Mouse (Mus musculus) heart, embryonic 15.5 days (tissue): ENCODE results near the gene Slc35f2. TPM values are rescaled to one million over a fixed set of nuclear protein-coding genes. Genes with fewer than 3 reads are reported as not detected.

Experiments
- ATAC-seq: fragments of 200-750 bp; cut with Nextera tagmentation; replicated peaks from 2 replicates; pipeline ENCODE4 v1.8.0; 2017; ENCODE audit warnings: low read depth, moderate TSS enrichment; ENCODE audit not compliant: insufficient number of reproducible peaks, insufficient read depth, low FRiP score
- H3K27ac ChIP-seq: fragments of 300-500 bp; sonication (generic); 2 replicates; pipeline ENCODE4 v1.5.1; 2015; ENCODE audit warnings: mild to moderate bottlenecking, inconsistent platforms
- H3K27me3 ChIP-seq: fragments of 300-500 bp; sonication (generic); 2 replicates; pipeline ENCODE4 v1.6.1; 2015; ENCODE audit warnings: inconsistent platforms
- H3K36me3 ChIP-seq: fragments of 300-500 bp; sonication (generic); 2 replicates; pipeline ENCODE4 v1.6.1; 2015; ENCODE audit warnings: mild to moderate bottlenecking, inconsistent platforms
- H3K4me1 ChIP-seq: fragments of 300-500 bp; sonication (generic); replicated peaks from 2 replicates; pipeline ENCODE4 v1.6.1; 2015; ENCODE audit warnings: inconsistent platforms
- H3K4me2 ChIP-seq: fragments of 300-500 bp; sonication (generic); 2 replicates; pipeline ENCODE4 v1.6.1; 2015; ENCODE audit warnings: inconsistent platforms, mild to moderate bottlenecking, moderate library complexity
- H3K4me3 ChIP-seq: fragments of 300-500 bp; sonication (generic); 2 replicates; pipeline ENCODE4 v1.5.1; 2015; ENCODE audit warnings: mild to moderate bottlenecking, inconsistent platforms
- H3K9ac ChIP-seq: fragments of 300-500 bp; sonication (generic); 2 replicates; pipeline ENCODE4 v1.6.1; 2015; ENCODE audit warnings: mild to moderate bottlenecking, inconsistent platforms
- H3K9me3 ChIP-seq: fragments of 300-500 bp; sonication (generic); replicated peaks from 2 replicates; pipeline ENCODE4 v1.6.1; 2016; ENCODE audit warnings: inconsistent platforms
- WGBS: fragments of 180-500 bp; shearing (Covaris S2); methylation state at CpG from one replicate; pipeline ENCODE4 v1.1.7; 2015; ENCODE audit warnings: mixed read lengths; 5-methylcytosine and 5-hydroxymethylcytosine counted together
- polyA plus RNA-seq: library from polyadenylated mRNA; unstranded; fragments of >200 nt; fragmentation: Nextera tagmentation; extraction: Ambion mirVana; gene quantifications from 2 replicates; pipeline ENCODE4 v1.2.1, GENCODE M21; 2015

Slc35f2 gene
- polyA plus RNA-seq, 1 experiment from 2014 or later: 0.39 TPM

DNA sequence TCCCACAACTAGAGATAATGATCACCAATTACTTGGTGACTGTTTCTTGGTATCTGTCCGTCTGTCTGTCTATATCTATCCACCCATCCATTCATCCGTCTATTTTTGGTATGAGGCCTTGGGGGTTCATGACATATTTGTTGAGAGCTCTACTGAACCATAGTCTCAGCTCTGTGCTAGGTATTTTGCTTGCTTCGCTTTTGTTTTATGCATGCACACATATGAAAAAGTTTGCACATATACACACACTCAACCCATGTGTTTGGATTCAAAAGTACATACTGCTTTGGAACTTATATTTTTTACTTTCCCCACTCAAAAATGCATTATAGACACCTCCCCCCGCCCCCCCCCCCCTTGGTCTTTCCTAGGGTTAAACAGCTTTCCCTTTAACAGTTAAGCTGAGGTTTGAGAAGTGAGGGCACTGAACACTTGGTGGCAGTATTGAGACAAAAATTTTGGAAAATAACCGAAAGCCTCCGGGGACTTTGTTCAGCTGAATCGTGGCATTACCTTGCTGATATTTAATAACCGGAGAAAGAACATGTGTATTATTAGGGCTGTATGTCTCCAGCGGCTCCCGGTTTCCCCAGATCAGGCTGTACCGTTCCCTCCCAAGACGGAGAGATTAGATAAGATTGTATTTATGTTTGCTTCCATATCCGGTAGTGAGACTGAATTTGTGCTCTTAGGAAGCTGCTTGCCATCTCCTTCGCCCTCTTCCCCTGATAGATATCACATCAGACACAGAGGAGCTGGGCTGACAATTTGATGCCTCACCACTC, 57.9 kb downstream of the Slc35f2 start:
- Histone ChIP-seq H3K4me3 (peak overlapping the region; percentile 53), H3K27me3 (peaks cover 9% of the 10 kb centered on the region), H3K9ac (peak overlapping the region; percentile 52), H3K36me3 (no peaks in the 10 kb centered on the region), H3K4me1 (peaks cover 10% of the 10 kb centered on the region), H3K4me2 (peak overlapping the region; percentile 81), H3K9me3 (no peaks in the 10 kb centered on the region), H3K27ac (no peak overlapping the region)
- no peak for ATAC-seq
- 12% methylated on average over 14 of the region's 14 CpGs for WGBS

DNA sequence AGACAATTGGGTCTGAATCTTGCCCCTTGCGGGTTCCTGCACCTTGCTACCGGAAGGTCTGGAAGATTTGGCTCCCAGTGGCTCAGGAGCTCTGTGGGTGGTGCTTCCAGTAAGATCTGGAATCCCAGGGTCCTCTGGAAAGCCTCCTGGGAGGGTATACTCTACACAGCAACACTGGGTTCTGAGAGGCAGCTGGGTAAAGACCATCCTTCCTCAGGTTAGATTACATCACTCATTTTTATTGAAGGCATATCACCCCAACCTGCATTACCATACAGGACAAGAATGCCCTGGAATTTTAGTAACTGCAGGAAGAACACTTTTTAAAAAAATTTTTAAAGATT, 58.5 kb downstream of the Slc35f2 start:
- whole genome bisulfite sequencing: 9% methylated on average over 2 of the region's 2 CpGs

DNA sequence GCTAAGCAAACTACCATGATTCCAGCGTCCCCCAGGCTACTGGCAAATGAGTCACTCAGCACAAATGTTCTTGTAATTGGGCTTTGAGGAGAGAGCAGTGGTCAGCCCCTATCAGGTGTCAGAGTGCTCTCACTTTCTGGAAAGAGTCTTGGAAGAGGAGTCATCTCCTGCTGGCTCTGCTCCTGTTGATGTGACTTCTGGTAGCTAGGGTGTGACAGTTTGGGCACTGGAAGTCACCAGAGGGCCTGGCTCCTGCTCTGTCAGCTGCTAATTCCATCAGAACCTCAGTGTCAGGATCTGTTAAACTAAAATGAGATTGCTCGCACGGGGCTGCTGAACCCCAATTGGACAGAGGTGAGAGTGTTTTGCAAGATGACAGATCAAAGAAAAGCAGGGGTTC, 63.7 kb downstream of the Slc35f2 start:
- Histone ChIP-seq H3K36me3 (no peaks in the 10 kb centered on the region), H3K27me3 (no peaks in the 10 kb centered on the region), H3K27ac (no peak overlapping the region), H3K4me2 (no peak overlapping the region), H3K4me3 (no peak overlapping the region), H3K9me3 (no peaks in the 10 kb centered on the region), H3K9ac (no peak overlapping the region), H3K4me1 (no peaks in the 10 kb centered on the region)
- 24% methylated on average over 3 of the region's 3 CpGs for WGBS
- ATAC-seq: no peak

More for the DNA sequence above, 58.5 kb downstream of the Slc35f2 start:
- Histone ChIP-seq H3K9me3 (no peaks in the 10 kb centered on the region), H3K4me1 (peaks cover 9% of the 10 kb centered on the region), H3K27me3 (peaks cover 9% of the 10 kb centered on the region), H3K4me3 (peak overlapping the region; percentile 53), H3K36me3 (no peaks in the 10 kb centered on the region), H3K27ac (no peak overlapping the region), H3K4me2 (peak overlapping the region; percentile 81), H3K9ac (peak overlapping the region; percentile 52)
- no peak for ATAC-seq

DNA sequence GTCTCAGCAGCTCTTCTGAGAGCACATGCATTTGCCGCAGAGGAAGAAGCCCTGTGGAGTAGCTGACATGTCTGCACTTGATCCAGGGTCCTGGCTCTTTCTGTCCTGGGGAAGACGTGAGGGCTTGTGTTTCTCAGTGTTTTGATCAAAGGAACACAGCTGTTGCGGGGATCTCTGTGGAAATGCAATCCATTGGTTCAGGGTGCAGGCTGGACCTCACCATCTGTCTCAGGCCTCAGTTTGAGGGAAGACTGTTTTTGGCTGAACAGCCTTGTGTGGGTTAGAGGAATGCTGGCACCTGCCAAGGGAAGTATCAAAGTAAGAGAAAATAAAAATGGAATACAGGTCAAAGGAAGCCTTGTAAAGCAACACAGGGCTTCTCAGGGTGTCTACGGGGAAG, 64.6 kb downstream of the Slc35f2 start:
- WGBS: 59% methylated on average over 4 of the region's 4 CpGs
- no peak overlapping the region for H3K9ac ChIP-seq
- H3K9me3 ChIP-seq: no peaks in the 10 kb centered on the region
- H3K4me1 ChIP-seq: no peaks in the 10 kb centered on the region
- H3K27ac ChIP-seq: no peak overlapping the region
- no peaks in the 10 kb centered on the region for H3K36me3 ChIP-seq
- no peak overlapping the region for H3K4me2 ChIP-seq
- ATAC-seq: no peak
- no peaks in the 10 kb centered on the region for H3K27me3 ChIP-seq
- H3K4me3 ChIP-seq: no peak overlapping the region

DNA sequence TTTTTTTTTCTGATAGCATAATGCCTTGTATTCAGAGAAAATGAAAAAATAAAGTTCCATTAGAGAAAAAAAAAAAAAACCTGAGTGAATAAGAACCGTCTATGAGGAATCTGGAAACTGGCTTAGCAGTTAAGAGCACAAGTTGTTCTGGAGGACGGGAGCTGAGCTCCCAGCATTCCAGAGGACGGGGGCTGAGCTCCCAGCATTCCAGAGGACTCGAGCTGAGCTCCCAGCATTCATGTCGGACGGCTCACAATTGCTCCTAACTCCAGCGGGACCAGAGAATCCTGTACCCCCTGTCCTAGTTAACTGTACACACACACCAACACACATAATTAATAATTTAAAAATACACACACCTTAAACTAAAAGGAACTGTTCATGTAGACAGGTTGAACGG, 67.5 kb downstream of the Slc35f2 start:
- Histone ChIP-seq H3K27ac (no peak overlapping the region), H3K9ac (no peak overlapping the region), H3K27me3 (no peaks in the 10 kb centered on the region), H3K4me1 (no peaks in the 10 kb centered on the region), H3K4me3 (no peak overlapping the region), H3K9me3 (no peaks in the 10 kb centered on the region), H3K4me2 (no peak overlapping the region), H3K36me3 (no peaks in the 10 kb centered on the region)
- 58% methylated on average over 8 of the region's 8 CpGs for WGBS
- no peak for ATAC-seq

DNA sequence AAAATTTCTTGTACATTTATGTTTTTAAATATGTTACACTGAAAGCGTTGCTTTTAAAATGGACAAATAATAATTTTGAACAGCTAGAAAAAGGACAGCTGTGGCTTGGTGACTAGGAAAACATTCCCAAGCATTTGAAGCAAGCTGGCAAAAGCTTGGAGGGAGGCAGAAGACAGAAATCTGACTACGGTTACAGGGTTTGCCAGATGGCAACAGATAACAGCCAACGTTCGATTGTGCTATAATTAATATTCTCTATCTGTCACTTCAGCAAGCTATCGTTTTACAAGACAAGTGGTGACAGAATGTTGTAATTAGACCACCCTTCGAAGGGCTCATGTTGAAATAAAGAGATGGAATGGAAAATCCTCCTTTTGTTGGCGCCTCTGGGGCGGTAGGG, 77.2 kb downstream of the Slc35f2 start:
- 0 out of 2 replicates have a peak, but pooled peaks cover 2% of the 10 kb centered on the region for H3K4me1 ChIP-seq
- no peak overlapping the region for H3K9ac ChIP-seq
- no peak overlapping the region for H3K4me3 ChIP-seq
- no peak overlapping the region for H3K4me2 ChIP-seq
- no peak for ATAC-seq
- no peak overlapping the region for H3K27ac ChIP-seq
- H3K9me3 ChIP-seq: no peaks in the 10 kb centered on the region
- 60% methylated on average over 8 of the region's 8 CpGs for WGBS
- 0 out of 2 replicates have a peak, but pooled peaks cover 2% of the 10 kb centered on the region for H3K27me3 ChIP-seq
- no peaks in the 10 kb centered on the region for H3K36me3 ChIP-seq

DNA sequence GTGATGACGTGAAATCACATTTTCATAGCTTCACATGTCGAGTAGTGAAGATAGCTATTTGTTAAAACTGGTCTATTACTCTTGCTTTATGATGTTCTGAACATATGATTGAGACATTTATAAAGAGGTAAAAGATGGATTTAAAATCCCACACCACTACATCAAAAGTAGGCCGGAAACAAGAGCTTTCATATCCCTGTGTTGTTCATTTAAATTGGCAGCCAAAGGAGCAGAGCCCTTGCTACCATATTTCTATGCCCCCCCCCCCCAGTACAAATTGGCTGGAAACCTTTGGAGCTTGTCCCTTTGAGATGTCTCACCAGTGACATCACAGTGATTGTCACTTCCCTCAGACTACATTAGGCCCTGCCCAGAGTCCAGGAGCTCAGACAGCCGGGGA, 78.5 kb downstream of the Slc35f2 start, which contains the start of gene Sln:
TSS of gene Sln (plus strand) at position 301 of the 400 bp plus-strand sequence.
- Histone ChIP-seq H3K27ac (no peak within 1 kb of the TSS; the same call in 1 of the 2 replicates), H3K27me3 (0 out of 2 replicates have a peak, but pooled peaks cover 2% of the 10 kb centered on the region), H3K9ac (no peak within 1 kb of the TSS), H3K36me3 (no peaks in the 10 kb centered on the region), H3K4me2 (no peak within 1 kb of the TSS), H3K4me3 (0 out of 2 replicates have a peak within 1 kb of the TSS, but pooled peaks have one; percentile 14), H3K4me1 (0 out of 2 replicates have a peak, but pooled peaks cover 2% of the 10 kb centered on the region), H3K9me3 (no peaks in the 10 kb centered on the region)
- ATAC-seq: no peak
- WGBS: 65% methylated on average over 4 of the region's 4 CpGs

DNA sequence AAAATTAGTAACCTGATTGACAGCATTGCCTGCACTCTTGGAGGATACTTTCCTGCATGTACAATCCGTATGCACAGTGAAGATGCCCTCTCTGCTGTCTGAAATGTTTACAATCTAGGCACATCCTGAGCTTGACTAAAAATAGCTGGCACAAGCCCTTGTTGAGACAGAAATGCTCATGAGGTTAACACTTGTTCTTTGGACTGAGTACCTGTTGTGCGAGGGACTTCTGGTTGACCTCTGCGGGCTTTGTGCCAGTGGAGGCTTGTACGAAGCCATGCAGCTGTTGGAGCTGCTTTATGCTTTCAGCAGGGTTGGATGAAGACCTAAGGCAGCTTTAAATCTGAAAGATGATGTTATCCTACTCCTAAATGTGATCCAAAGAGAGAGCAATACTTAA, 80.8 kb downstream of the Slc35f2 start:
- Histone ChIP-seq H3K9me3 (no peaks in the 10 kb centered on the region), H3K4me1 (0 out of 2 replicates have a peak, but pooled peaks cover 2% of the 10 kb centered on the region), H3K36me3 (no peaks in the 10 kb centered on the region), H3K9ac (no peak overlapping the region), H3K27ac (no peak overlapping the region), H3K4me3 (no peak overlapping the region), H3K27me3 (peaks cover 4% of the 10 kb centered on the region; the same call in 1 of the 2 replicates), H3K4me2 (no peak overlapping the region)
- no peak; the same call in 1 of the 2 replicates for ATAC-seq
- WGBS: 47% methylated on average over 4 of the region's 4 CpGs

DNA sequence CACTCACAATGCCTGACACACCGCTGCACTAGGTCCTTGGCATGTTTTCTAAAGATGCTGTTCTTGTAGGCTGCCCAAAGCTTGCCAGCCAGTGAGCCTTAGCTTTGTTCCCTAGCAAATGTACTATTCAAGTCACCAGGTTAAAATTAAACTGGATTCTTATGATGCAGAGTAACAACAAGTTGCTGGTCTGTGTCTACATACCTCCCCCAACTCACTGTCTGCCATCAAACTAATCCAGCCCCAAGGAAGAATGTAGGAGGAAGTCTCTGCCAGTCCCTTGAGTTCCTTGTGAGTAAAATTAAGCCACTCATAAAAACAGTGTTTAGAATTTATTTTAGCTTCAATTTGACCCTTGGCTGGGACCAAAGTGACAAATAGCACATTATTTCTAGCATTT, 82.3 kb downstream of the Slc35f2 start:
- no peak for ATAC-seq
- H3K27ac ChIP-seq: no peak overlapping the region
- H3K9me3 ChIP-seq: no peaks in the 10 kb centered on the region
- no peaks in the 10 kb centered on the region for H3K36me3 ChIP-seq
- H3K27me3 ChIP-seq: peaks cover 4% of the 10 kb centered on the region; the same call in 1 of the 2 replicates
- H3K9ac ChIP-seq: no peak overlapping the region
- no peak overlapping the region for H3K4me2 ChIP-seq
- peaks cover 2% of the 10 kb centered on the region; the same call in 1 of the 2 replicates for H3K4me1 ChIP-seq
- H3K4me3 ChIP-seq: no peak overlapping the region
- 78% methylated on average over 1 of the region's 1 CpGs for WGBS

DNA sequence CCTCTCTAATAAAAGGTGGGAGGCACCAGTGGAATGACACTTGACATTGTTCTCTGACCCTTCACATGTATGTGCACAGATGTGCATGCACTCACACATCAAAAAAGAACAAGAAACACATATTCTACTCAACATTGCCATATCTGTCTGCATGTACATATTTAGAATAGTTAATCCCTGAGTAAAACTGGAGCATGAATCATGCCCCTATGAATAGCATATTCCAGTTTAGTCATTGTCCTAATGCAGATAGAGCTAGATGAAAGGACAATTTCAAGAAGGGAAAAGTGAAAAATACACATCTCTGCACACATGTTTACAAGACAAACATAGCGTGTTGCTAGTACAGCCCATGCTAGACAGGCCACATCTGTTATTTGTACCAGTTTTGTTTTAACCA, 83.2 kb downstream of the Slc35f2 start:
- H3K9ac ChIP-seq: no peak overlapping the region
- peaks cover 4% of the 10 kb centered on the region; the same call in 1 of the 2 replicates for H3K27me3 ChIP-seq
- H3K4me1 ChIP-seq: peaks cover 2% of the 10 kb centered on the region; the same call in 1 of the 2 replicates
- H3K27ac ChIP-seq: no peak overlapping the region
- no peak for ATAC-seq
- no peak overlapping the region for H3K4me2 ChIP-seq
- no peaks in the 10 kb centered on the region for H3K36me3 ChIP-seq
- H3K9me3 ChIP-seq: no peaks in the 10 kb centered on the region
- H3K4me3 ChIP-seq: no peak overlapping the region
- WGBS: 79% methylated on average over 1 of the region's 1 CpGs

DNA sequence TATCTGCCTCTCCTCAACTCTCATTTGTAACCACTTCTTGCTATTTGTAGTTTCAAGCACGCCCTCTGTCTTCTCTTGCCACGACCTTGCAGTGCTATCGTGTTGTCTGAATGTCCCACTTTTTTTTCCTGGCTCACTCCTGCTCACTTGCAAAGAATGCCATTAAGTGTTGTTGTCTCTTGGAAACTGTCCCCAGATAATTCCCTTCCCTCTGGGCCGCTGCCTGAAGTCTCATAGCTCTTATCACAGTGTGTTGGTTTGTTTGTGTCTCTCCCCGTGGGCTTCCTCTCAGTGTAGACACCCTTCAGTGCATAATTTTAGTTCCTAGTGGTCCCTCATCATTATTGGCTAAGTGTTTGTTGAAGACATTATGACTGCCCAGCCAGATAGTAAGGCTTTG, 86.5 kb downstream of the Slc35f2 start:
- peak; percentile 69 for ATAC-seq
- Histone ChIP-seq H3K9ac (no peak overlapping the region), H3K27me3 (peaks cover 4% of the 10 kb centered on the region; the same call in 1 of the 2 replicates), H3K4me1 (peaks cover 2% of the 10 kb centered on the region; the same call in 1 of the 2 replicates), H3K9me3 (no peaks in the 10 kb centered on the region), H3K36me3 (no peaks in the 10 kb centered on the region), H3K4me3 (no peak overlapping the region), H3K4me2 (no peak overlapping the region), H3K27ac (no peak overlapping the region)
- WGBS: 24% methylated on average over 5 of the region's 5 CpGs
